Mouse (Mus musculus) G1E (cell line): ENCODE results near the gene Gipc1.

Experiments
- CTCF ChIP-seq: IDR thresholded peaks from 2 replicates; pipeline ENCODE4 v1.5.1; 2012; ENCODE audit warnings: low read depth, low read length, inconsistent platforms, mixed read lengths
- GATA1 ChIP-seq: IDR thresholded peaks from 2 replicates; pipeline ENCODE4 v1.6.1; 2012; ENCODE audit warnings: borderline replicate concordance, low read length, inconsistent platforms, mixed read lengths
- POLR2AphosphoS5 ChIP-seq: IDR thresholded peaks from 2 replicates; pipeline ENCODE4 v1.6.1; 2012; ENCODE audit warnings: low read depth, low read length, inconsistent platforms; ENCODE audit not compliant: insufficient replicate concordance
- TAL1 ChIP-seq: conservative IDR thresholded peaks from 2 replicates; pipeline ENCODE4 v1.6.1; 2012; ENCODE audit warnings: low read depth, low read length, inconsistent platforms, mixed read lengths

GRCm38 (mm10) chr8:83665969-83666865 is 13.7 kb downstream of the Gipc1 start, which contains the start of gene Ptger1:
- TF ChIP-seq CTCF, result no peak
- no peak for TF ChIP-seq GATA1
- peak; percentile 80 for TF ChIP-seq POLR2AphosphoS5
- TF ChIP-seq TAL1, result no peak
